Mouse (Mus musculus): ENCODE results near the gene Galnt13.
"Not testable (repeated sequence)": the region's sequence is repeated elsewhere in the genome, so short reads cannot be mapped to it uniquely, and the experiment has no call there.

Galnt13 gene

DNA sequence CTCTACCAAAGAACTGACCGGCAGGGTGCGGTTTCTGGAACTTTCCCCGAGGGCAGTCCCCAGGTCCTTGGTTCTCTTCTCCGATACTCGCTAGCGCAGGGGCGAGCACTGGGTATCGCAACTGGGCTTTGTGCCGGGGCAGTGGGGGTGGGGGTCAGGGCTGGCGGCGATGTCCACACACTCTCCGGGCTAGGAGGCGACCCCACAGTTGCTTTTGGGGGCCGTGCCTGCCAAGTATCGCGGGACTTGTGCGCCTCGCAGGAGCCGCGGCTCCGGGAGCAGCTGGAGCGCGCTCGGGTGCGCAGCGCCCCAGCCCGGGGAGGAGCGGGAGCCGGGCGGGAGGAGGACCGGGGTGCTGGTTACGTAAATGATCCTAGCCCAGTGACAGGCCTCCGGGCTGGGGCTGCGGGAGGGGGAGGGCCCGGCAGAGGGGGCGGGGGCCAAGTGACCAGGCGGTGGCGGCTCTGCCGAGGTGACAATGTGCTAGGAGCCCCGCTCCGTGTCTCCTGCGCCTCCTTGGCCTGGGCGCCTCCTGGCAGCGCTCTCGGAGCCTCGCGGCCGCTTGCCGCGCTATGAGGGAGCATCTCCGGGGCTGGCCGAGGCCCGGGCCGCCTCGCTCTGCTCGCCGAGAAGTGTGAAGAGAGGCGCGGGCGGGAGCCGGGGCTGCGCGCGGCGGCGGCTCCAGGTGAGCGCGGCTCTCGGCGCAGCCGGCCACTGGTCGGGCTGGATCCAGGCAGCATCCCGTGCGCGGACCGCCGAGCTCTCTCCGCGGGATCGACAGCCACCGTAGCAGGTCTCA lies at the start of gene Galnt13:
Gene Galnt13, plus strand, starts transcription at position 381 of the 799 bp plus-strand sequence.
- DNase-seq, result no peak

DNA sequence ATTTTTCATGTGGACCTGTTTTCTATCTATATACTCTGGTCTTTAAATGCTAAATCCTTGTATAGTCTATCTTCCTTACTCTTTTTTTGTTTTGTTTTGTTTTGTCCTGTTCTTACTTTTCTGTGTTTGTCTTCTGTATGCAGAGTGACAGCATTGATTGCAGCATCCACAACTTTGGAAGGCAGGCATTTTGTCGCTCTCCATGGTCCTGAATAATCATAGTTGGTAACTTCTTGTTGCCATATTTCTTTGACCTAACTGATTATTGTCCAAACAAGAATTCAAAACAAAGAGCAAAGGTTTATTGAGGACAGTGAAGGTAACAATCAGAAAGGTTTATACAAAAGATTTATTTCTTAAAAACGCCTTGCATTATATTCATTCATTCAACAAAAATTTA lies 5.1 kb upstream of the Galnt13 start:
- DNase-seq, result no peak

DNA sequence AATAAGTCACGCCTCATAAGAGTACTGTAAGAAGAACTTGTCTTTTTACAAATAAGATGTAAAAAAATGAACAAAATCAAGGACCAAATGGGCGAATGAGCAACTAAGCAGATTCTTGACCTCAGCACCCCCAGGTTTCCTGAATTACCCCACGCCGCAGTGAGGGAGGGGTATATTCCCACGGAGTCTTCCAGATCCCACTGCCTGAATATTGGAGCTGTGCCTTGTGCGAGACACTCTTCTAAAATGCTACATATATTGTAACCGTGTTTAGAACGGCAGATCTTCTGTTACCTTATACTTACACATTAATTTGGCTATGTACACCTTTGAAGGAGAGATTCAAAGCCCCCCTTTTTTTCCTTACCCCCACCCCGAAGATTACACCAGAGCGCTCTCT lies 737 bp upstream of the Galnt13 start:
- no peak for DNase-seq

DNA sequence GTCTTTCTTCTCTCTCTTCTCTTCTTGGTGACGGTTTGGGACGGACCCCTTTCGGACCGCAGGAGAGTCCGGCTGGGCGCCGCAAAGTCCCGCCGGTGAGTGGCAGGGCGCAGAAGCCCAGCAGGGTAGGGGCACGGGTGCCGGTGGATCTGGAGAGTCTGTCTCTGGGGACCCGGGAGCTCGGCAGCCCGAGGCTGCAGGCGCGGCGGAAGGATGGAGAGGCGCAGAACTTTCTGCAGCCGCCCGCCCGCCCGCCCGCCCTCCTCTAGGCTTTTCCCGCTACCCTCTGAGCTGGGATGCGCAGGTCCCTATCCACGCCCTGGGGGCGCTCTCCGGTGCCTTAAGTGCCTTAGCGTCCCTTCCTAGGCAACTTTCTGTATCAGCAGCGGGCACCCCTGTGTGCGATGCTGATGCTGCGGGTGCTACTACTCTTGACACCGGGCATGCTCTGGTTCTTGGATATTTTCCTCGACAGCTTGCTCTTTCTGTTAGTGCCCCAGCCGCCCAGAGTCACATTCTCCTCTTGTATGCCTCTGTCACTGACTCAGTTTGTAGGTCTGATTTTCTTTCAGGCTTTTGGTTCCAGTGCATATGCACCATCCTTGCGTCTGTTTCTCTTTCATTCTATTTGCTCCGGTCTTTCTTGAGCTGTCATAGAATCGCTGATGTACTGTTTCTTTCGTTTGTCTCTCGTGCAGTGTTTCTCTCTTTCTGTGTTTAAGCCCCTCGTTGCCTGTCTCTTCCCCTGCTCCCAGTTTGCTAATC lies 801 bp downstream of the Galnt13 start:
- no peak for DNase-seq

DNA sequence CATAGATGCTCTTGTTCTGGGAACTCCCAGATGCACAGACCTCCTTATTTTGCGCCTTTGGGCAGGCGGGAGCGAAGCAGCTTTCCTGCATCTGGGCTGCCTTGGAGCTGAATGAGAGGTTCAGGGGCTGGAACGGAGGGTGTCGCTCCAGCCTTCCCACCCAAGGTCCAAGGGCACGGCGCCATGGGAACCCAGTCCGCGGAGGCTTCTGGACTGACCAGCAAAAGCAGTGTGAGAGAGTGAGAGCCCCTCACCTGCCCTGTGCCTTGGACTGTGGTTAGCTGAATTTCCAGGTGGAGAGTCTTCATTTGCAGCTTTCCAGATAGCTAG lies 1.3 kb downstream of the Galnt13 start:
- no peak for DNase-seq

DNA sequence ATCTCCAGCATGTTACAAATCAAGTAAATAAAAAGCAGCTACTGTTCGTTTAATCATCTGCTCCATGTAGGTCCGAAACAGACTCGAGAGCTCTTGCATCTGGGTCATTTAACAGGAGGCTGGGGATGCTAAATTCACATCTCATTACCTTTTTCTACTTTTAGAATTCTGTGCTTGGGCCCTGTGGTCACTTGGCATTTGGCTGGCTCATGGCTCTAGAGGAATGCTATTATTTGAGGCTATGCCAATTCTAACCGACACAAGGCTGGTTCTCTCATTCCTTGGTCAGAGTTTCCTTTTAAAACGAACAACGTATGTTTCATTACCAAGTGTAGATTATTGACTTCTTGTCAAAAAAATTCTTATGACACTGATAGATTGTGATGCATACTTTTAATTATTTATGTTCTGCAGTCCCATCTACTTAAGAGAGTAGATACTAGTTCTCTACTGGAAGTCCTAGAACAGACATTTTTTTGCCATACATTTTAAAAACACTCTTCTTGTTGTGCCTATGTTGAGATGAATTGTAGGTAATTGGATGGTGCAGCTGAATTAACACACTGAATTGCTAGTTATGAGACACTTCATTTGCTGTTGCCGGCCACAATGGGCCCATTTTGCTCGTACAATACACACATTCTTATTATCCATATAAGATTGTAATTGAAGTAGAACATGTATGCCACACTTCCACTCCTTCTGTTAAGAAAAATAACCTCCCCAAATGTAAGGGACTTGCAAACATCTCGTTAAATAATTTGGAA lies 6.8 kb downstream of the Galnt13 start:
- DNase-seq, result no peak

DNA sequence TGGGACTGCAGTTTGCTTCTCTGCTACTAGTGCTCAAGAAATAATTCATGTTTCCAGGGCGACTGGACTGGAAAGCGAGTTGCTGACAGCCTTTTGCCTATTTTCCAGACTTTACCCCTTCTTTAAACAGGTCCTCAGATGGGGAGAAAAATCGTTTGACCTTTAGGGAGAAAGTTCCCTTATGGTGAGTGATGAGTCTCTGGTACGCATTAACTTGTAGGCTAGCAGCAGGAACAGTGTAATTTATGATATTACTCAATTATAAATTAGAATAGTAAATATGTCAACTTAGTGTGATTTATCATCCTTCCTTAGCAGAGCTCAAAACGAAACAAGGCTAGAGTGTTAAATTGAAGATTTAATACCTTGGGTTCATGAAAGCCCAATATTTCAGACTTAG lies 47.3 kb downstream of the Galnt13 start:
- DNase-seq, result no peak

DNA sequence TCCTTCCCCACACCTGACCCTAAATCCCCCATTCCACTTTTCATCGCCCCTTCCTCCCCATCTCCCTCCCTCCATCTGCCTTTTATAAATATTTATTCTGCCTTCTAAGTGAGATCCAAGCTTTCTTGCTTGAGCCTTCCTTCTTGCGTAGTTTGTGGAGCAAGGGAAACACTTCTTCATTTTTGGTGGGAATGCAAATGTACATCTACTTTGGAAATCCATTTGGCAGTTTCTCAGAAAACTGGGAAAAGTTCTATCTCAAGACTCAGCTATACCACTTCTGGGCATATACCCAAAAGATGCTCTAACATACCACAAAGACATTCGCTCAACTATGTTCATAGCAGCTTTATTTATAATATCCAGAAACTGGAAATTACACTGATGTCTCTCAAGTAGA lies 86.9 kb downstream of the Galnt13 start:
- DNase-seq, result no peak

DNA sequence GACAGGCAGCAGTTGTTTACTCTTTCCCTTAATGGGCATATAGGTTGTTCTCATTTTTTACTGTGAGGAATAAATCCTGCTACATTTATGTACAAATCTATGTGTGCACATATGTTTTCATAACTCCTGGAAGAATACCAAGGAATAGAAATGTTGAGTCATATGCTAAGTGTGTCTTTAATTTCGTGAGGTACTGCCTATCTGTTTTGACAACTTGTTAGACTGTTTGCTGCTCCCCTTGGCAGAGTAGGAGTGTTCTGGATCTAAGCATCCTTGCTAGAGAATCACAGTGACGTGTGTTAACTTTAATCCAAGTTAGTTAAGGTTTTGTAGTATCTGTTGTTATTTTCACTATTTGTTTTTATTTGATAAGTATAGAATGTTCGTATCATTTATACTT lies 91.0 kb downstream of the Galnt13 start:
- no peak for DNase-seq

DNA sequence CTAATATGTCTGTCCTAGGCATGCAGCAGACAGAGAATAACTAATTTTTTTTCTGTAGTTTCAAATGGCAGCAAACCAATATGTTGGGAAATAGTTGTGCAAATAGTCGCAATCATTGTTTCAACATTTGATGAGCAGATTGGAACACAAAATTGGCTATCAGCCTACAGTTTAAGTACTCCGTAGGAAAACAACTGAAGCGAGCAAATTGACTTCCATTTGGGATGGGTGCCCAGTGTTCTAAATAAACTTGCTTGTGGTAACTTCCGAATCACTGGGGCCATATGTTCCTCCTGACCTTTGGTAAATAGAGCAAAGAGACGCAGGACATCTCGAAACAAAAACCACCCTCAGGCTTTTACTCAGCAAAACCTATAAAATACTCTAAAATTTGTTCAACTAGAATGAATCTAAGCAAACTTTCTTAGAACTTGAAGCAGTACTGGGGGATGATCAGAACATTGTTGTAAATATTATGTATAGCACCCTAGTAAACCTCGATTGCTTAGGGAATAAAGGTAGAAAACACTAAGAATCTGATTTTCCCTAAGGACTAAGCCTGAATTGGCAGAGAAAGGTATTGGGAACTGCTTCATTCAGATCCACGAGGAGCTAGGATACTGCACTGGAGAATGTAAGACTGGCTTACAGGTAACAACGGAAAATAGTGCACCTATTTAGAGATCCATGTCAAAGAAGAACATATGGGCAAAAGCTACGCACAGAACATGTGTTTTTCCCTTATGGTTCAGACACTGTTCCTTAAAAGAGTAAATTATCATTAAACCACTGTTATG lies 122.4 kb downstream of the Galnt13 start:
- no peak for DNase-seq

DNA sequence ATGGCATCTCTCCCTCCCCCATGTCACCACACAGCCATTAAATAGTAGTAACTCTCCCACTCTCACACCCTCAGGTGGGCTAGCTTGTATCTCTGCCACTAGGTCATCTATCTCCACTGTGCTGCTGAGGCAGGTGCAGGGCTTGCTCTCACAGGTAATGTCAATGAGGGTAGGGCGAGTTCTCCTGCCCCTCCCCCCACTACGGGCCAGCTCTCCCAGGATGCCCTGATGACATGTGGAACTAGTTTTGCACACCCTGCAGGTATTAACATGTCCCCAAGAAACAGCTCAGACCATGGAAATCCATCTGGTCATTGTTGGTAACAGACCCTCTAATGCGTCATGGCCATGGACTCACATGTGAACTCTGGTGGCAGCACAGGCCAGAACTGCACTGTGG lies 129.0 kb downstream of the Galnt13 start:
- DNase-seq, result no peak

DNA sequence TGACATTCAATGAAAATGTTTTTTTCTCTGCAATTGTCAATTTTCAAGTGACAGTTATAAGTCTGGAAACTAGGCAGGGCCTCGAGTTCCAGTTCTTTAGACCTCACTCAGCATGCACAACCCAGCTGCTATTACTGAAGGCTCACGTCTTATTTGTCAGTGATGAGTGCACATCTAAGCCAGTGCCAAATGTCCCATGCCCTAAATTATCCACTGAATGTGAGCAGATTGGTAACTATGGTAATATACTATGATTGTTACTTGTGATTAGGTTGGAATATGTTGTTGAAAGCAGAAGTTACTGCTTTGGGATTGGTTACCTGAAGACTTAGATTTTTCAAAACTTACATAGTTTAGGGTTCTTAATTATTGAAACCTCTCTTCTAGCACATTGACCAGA lies 131.1 kb downstream of the Galnt13 start:
- no peak for DNase-seq

DNA sequence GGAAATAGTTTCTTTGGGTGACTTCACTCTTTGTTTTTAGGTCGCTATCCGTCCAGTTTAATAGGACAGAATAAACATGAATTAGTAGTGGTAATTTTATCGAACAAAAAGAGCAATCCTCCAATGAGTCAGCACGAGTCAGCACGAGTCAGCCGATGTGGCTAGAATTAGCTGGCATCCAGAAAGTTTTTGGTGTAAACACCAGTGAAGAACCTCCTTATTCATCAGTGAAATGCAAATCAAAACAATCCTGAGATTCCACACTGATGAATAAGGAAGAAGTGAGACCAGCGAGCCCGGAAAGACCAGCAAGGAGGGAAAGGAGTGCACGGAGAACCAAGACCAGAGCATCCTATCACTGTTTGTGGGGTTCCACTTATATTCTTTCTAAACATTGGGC lies 131.5 kb downstream of the Galnt13 start:
- DNase-seq, result no peak

DNA sequence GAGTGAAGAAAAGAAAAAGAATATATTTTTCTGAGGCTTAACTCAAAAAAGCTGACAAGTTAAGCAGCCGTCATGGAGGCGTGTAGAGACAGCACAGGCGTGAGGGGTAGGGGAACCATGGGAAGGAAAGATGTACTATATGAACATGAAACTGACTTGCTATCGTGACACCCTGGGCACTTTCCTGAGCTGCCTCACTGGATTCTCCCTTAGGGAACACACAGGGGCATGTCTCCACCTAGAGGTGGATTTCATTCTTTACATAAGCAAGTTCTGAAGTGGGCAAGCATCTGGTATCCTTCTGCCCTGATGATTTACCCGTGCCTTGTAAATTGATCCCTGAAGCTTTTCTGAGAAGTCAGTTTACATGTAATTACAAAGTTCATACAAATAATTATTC lies 277.7 kb downstream of the Galnt13 start:
- not testable (repeated sequence) for DNase-seq

DNA sequence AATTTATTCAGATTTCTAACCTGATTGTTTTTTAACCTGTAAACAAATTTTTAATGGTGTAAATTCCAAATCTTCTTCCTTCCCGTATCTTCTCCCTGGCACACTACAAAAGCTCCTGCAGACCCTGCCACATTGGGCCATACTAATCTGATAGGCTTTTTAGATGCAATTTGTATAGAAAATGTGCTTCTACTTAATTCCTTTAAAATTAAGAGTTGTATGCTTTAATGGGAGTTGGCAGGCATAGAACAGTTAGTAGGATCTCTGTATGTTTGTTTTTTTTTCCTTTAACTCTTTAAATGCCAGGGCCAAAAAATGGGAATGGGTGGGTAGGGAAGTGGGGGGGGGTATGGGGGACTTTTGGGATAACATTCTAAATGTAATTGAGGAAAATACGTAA lies 315.1 kb downstream of the Galnt13 start:
- DNase-seq, result no peak

DNA sequence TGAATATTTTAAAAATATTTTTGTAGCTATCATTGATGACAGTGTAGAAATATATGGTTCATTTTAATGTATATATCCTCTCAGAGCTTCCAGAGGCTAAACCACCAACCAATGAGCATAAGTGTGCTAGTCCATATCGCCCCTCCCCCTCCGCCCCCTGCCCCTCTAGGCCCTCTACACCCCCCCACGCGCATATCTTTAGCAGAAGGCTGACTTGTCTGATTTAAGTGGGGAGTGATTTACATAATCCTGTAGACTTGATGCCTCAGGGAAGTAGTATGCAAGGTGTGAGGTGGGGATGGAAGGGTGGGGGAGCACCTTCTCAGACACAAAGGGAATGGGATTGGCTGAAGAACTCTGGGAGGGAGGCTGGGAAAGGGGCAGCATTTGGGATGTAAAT lies 323.7 kb downstream of the Galnt13 start:
- no peak for DNase-seq

DNA sequence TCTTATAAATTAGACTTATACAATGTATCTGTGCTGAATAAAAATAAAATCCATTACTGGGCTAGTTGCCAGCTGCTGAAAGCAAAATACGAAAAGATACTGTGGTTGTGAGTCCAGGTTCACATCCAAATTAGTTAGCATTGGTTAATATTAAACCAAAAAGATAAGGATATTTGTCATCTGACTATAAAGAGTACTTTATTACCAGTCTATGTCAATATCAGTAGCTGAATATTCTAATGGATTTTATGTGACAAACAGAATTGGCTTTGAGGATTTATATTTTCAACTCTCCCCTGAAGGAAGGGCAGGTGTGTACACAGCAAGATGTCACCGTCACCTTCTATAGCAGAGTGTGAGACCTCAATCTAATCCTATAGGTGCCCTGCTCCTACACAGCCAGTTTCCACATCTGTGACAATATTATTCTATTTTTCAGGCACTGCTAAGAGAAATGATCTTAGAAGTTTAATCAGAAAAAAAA lies 342.7 kb downstream of the Galnt13 start:
- no peak for DNase-seq

DNA sequence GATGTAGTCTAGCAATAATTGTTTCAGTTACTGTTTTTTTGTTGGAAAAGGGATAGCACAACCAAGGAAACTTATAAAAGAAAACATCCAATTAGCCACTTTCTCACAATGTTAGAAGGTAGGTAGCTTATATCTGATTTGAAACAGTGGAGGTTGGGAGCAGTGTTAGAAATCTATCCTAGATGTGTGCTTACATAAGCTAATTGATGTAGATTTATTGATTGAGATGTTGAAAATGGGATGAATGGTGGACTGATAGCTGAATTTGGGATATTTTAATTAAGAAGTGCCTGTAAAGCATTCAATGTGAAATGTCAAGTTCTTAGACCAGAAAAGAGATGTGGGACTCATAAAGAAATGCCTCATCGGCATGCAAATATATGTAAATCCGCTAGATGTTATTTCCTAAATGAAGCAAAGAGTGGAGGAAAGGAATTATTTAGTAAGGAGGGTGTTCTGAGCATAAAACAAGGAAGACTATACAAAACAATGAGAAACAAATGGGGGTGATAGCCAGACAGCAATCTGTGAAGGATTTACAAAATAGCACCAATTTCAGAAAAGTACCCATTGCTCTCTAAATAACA lies 377.6 kb downstream of the Galnt13 start:
- no peak for DNase-seq

DNA sequence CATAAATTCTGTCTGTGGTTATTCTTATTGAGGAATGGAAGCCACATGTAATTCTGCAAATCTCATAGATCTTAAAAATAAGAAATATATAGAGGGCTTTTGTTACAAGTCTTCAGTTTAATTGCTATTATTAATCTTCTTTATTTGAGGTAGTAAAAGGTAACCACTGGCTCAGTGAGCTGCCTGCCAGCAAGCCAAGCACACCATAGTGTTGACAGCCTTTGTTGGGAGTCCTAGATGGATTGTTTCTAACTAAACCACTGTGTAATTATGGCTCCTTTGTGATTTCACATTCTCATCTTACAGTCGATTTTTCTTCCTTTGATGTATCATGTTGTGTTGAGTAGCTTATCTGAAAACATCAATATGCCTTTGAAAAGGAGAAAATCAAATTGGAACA lies 405.1 kb downstream of the Galnt13 start:
- DNase-seq, result no peak

DNA sequence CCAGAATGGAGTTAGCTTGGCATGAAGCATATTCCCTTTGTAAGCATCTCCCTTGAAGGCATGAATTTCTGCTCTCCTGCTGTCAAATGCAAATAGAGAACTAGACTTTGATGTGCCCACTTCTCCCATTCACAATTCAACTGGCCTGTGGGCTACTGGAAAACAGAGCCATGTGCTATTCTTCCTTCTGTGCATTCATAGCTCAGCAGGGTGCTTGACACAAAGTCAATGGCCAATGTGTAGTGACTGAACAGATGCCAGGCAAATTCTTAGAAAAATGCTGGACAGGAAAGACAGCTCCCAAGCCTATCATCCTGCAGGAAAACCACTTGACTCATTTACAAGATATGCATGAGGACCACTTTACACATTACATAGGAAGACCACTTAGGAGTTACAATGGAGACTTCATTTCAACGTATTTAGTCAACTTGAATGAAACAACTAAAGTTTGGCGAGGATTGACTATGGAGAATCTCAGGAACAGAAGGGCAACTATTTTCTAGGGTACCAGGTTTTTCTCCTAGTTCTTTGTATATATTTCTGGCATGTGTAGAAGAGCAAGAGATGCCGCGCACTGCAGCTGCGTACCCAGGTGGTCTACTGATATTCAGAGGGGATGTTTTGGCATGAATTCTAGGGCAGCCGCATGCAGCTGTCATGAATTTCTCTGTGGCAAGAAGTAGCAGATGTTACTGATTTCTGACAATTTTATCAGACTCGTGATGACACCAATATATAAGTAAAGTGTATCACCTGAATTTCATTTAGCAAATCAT lies 470.4 kb downstream of the Galnt13 start:
- no peak for DNase-seq

DNA sequence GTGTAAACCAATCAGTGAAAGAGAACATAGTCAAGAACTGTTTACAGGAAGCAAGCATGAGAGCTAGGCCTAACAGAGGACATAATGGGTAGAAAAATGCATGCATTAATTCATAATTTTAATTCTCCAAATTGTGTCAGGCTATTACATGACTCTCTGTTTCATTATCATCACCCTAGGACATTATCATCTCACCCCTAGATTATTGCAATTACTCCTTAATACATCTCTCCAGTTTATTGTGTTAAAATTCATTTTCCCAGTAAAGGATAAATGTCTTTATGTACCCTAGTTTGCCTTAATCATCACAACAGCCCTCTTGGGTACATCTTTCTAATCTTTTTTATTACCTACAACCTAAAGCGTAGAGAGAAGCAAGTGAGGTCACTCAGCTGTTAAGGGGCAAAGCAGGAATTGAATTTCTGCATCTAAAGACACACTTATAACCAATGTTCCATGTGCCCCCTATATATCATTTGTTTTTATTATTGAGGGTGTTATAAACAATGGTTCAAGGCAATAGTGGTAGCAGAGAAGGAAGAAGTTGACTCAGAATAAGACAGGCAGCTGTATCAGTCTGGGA lies 479.1 kb downstream of the Galnt13 start:
- DNase-seq, result no peak

Data from thymus, postnatal 25 days (tissue).